Mouse (Mus musculus) MN1 (cell line): ENCODE results near the gene Fstl3.
A peak's percentile ranks its signal among the peaks of the same experiment; 100 is the strongest.
"Not testable (repeated sequence)": the region's sequence is repeated elsewhere in the genome, so short reads cannot be mapped to it uniquely, and the experiment has no call there.

Experiments
- DNase-seq: peaks from one replicate; pipeline ENCODE4 v3.0.0-alpha.2; 2016; ENCODE audit warnings: low spot score

The Fstl3 gene

GRCm38 (mm10) chr10:79777103-79777531, at the start of gene Fstl3:
Gene Fstl3, plus strand, starts transcription at chr10:79777272.
- no peak for DNase-seq

- DNase-seq: no peak
Measured at GRCm38 (mm10) chr10:79728323-79729249, 48.5 kb upstream of the Fstl3 start.

- DNase-seq: peak; percentile 75
Measured at GRCm38 (mm10) chr10:79729357-79729965, 47.6 kb upstream of the Fstl3 start.

- DNase-seq: no peak
Measured at GRCm38 (mm10) chr10:79732500-79732899, 44.6 kb upstream of the Fstl3 start.

GRCm38 (mm10) chr10:79733847-79734246, 43.2 kb upstream of the Fstl3 start:
- DNase-seq: no peak

- DNase-seq: no peak
Measured at GRCm38 (mm10) chr10:79735361-79735760, 41.7 kb upstream of the Fstl3 start.

- DNase-seq: no peak
Measured at GRCm38 (mm10) chr10:79736706-79737105, 40.4 kb upstream of the Fstl3 start.

- no peak for DNase-seq
Measured at GRCm38 (mm10) chr10:79738259-79738658, 38.8 kb upstream of the Fstl3 start.

- no peak for DNase-seq
Measured at GRCm38 (mm10) chr10:79739234-79739633, 37.8 kb upstream of the Fstl3 start.

GRCm38 (mm10) chr10:79740863-79741262, 36.2 kb upstream of the Fstl3 start:
- DNase-seq: no peak

GRCm38 (mm10) chr10:79743161-79743560, 33.9 kb upstream of the Fstl3 start:
- no peak for DNase-seq

GRCm38 (mm10) chr10:79743650-79744365, 33.3 kb upstream of the Fstl3 start:
- DNase-seq: no peak

- no peak for DNase-seq
Measured at GRCm38 (mm10) chr10:79745411-79745810, 31.7 kb upstream of the Fstl3 start.

GRCm38 (mm10) chr10:79745898-79746773, 30.9 kb upstream of the Fstl3 start, which contains the start of gene Polrmt:
Gene Polrmt, minus strand, starts transcription at chr10:79746581.
- DNase-seq: peak; percentile 100

- DNase-seq: no peak
Measured at GRCm38 (mm10) chr10:79746774-79747151, 30.3 kb upstream of the Fstl3 start.

GRCm38 (mm10) chr10:79748496-79748895, 28.6 kb upstream of the Fstl3 start:
- no peak for DNase-seq

GRCm38 (mm10) chr10:79754856-79755516, 22.1 kb upstream of the Fstl3 start, which contains the start of gene Fgf22:
Gene Fgf22, plus strand, starts transcription at chr10:79755076.
- peak; percentile 82 for DNase-seq

- no peak for DNase-seq
Measured at GRCm38 (mm10) chr10:79755854-79756253, 21.2 kb upstream of the Fstl3 start.

- no peak for DNase-seq
Measured at GRCm38 (mm10) chr10:79756660-79757059, 20.4 kb upstream of the Fstl3 start.

- not testable (repeated sequence) for DNase-seq
Measured at GRCm38 (mm10) chr10:79759675-79760074, 17.4 kb upstream of the Fstl3 start.

GRCm38 (mm10) chr10:79760603-79761143, 16.4 kb upstream of the Fstl3 start:
- DNase-seq: no peak
